Mouse (Mus musculus) lung, embryonic 16.5 days (tissue): Measurements from ENCODE around the gene Abi1. TPM values are rescaled to one million over a fixed set of nuclear protein-coding genes. Genes with fewer than 3 reads are reported as not detected.

Source experiments
- ATAC-seq: fragments of 200-750 bp; cut with Nextera tagmentation; 2 replicates; pipeline ENCODE4 v1.8.0; 2017; ENCODE audit warnings: low read depth, mild to moderate bottlenecking, moderate library complexity
- H3K27ac ChIP-seq: fragments of 300-500 bp; sonication (generic); 2 replicates; pipeline ENCODE4 v1.5.1; 2014; ENCODE audit warnings: mild to moderate bottlenecking, control low read depth, low read length
- H3K27me3 ChIP-seq: fragments of 300-500 bp; sonication (generic); 2 replicates; pipeline ENCODE4 v1.6.1; 2014; ENCODE audit warnings: low read depth, low read length, mixed read lengths; ENCODE audit not compliant: control insufficient read depth, insufficient read depth
- H3K36me3 ChIP-seq: fragments of 300-500 bp; sonication (generic); 2 replicates; pipeline ENCODE4 v1.6.1; 2014; ENCODE audit warnings: low read length; ENCODE audit not compliant: control insufficient read depth, insufficient read depth
- H3K4me1 ChIP-seq: fragments of 300-500 bp; sonication (generic); replicated peaks from 2 replicates; pipeline ENCODE4 v1.6.1; 2014; ENCODE audit warnings: low read length, mixed read lengths; ENCODE audit not compliant: control insufficient read depth, insufficient read depth
- H3K4me2 ChIP-seq: fragments of 300-500 bp; sonication (generic); 2 replicates; pipeline ENCODE4 v1.6.1; 2014; ENCODE audit warnings: low read depth, low read length, control low read depth
- H3K4me3 ChIP-seq: fragments of 300-500 bp; sonication (generic); 2 replicates; pipeline ENCODE4 v1.5.1; 2014; ENCODE audit warnings: mild to moderate bottlenecking, low read length, control low read depth
- H3K9ac ChIP-seq: fragments of 300-500 bp; sonication (generic); 2 replicates; pipeline ENCODE4 v1.6.1; 2014; ENCODE audit warnings: low read length, control low read depth
- H3K9me3 ChIP-seq: fragments of 300-500 bp; sonication (generic); 2 replicates; pipeline ENCODE4 v1.6.1; 2016; ENCODE audit warnings: low read length; ENCODE audit not compliant: control insufficient read depth
- WGBS: fragments of 180-500 bp; shearing (Covaris S2); extraction: QIAGEN DNeasy Blood & Tissue Kit; methylation state at CpG from one replicate; pipeline ENCODE4 v1.1.7; 2014; 5-methylcytosine and 5-hydroxymethylcytosine counted together
- polyA plus RNA-seq: library from polyadenylated mRNA; unstranded; fragments of >200 nt; fragmentation: Nextera tagmentation; extraction: Ambion mirVana; gene quantifications from 2 replicates; pipeline ENCODE4 v1.2.1, GENCODE M21; 2015

The Abi1 gene
- polyA plus RNA-seq, 1 experiment from 2014 or later, result 57.9 TPM

- Histone ChIP-seq H3K36me3 (no peaks in the 10 kb centered on the region), H3K9me3 (no peaks in the 10 kb centered on the region)
- WGBS, result 68% methylated on average over 1 of the region's 1 CpGs
Measured at GRCm38 (mm10) chr2:22999620-23000019, 40.4 kb downstream of the Abi1 start.

DNA sequence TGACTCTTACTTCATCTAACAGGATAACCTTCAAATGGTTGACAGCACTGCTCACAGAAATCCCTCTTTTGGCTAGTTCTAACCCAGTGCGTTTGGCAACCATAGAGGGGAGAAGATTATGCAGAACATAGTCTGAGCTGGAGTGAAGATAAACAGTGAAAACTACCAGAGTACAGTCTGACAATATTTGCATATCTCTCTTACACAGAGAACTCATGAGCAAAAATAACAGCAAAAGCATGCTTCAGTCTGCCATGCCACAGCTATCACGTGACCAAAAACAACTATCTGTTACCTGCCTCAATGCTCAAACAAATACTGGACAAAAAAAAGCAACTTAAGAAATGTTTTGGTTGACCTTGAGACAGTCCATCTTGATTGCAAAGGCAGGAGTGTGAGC lies 41.2 kb downstream of the Abi1 start:
- Histone ChIP-seq H3K9ac (no peak overlapping the region), H3K9me3 (no peaks in the 10 kb centered on the region), H3K27ac (no peak overlapping the region), H3K4me1 (peaks cover 9% of the 10 kb centered on the region), H3K36me3 (peaks cover 3% of the 10 kb centered on the region), H3K27me3 (no peaks in the 10 kb centered on the region), H3K4me3 (no peak overlapping the region), H3K4me2 (no peak overlapping the region)
- 55% methylated on average over 2 of the region's 2 CpGs for WGBS
- no peak for ATAC-seq

More at GRCm38 (mm10) chr2:22999620-23000019, 40.4 kb downstream of the Abi1 start:
- Histone ChIP-seq H3K27me3 (no peaks in the 10 kb centered on the region), H3K4me1 (peaks cover 12% of the 10 kb centered on the region), H3K9ac (no peak overlapping the region), H3K4me2 (no peak overlapping the region), H3K27ac (no peak overlapping the region), H3K4me3 (no peak overlapping the region)
- ATAC-seq, result no peak

GRCm38 (mm10) chr2:22998015-22998414 lies 42.0 kb downstream of the Abi1 start:
- ATAC-seq, result 0 out of 2 replicates have a peak, but pooled peaks have one; percentile 38
- H3K4me2 ChIP-seq, result no peak overlapping the region
- peaks cover 3% of the 10 kb centered on the region for H3K36me3 ChIP-seq
- H3K27ac ChIP-seq, result no peak overlapping the region
- WGBS, result 78% methylated on average over 2 of the region's 2 CpGs
- no peaks in the 10 kb centered on the region for H3K9me3 ChIP-seq
- H3K27me3 ChIP-seq, result no peaks in the 10 kb centered on the region
- peaks cover 9% of the 10 kb centered on the region for H3K4me1 ChIP-seq
- H3K9ac ChIP-seq, result no peak overlapping the region
- H3K4me3 ChIP-seq, result no peak overlapping the region

DNA sequence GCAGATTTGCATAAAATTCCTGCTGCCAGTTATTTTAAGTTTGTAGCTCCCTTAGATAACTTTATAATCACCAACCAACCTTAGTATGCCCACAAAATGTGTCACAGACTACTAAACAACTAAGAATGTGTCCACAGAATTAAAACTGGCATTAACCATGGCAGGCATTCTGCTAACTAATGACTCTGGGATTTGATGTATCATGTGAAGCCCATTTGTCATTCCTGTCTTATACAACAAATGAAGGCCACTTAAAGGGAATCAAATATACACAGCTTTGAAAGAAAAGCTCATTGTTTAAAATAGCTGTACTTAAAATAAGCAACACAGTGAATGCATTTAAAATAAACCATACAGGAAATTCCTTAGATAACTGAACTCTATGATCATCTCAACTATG lies 44.0 kb downstream of the Abi1 start:
- Histone ChIP-seq H3K36me3 (peaks cover 3% of the 10 kb centered on the region), H3K9me3 (no peaks in the 10 kb centered on the region)
- ATAC-seq, result 0 out of 2 replicates have a peak, but pooled peaks have one; percentile 17

GRCm38 (mm10) chr2:22985973-22986657 lies 53.9 kb downstream of the Abi1 start:
- H3K4me3 ChIP-seq, result no peak overlapping the region
- no peak overlapping the region for H3K9ac ChIP-seq
- no peaks in the 10 kb centered on the region for H3K9me3 ChIP-seq
- no peak overlapping the region for H3K4me2 ChIP-seq
- H3K27me3 ChIP-seq, result no peaks in the 10 kb centered on the region
- no peak overlapping the region for H3K27ac ChIP-seq
- 79% methylated on average over 2 of the region's 2 CpGs for WGBS
- no peaks in the 10 kb centered on the region for H3K4me1 ChIP-seq
- ATAC-seq, result no peak
- H3K36me3 ChIP-seq, result no peaks in the 10 kb centered on the region

More for the DNA sequence above, 44.0 kb downstream of the Abi1 start:
- no peak overlapping the region for H3K4me2 ChIP-seq
- H3K27ac ChIP-seq, result no peak overlapping the region
- peaks cover 9% of the 10 kb centered on the region for H3K4me1 ChIP-seq
- H3K9ac ChIP-seq, result no peak overlapping the region
- H3K4me3 ChIP-seq, result no peak overlapping the region
- no peaks in the 10 kb centered on the region for H3K27me3 ChIP-seq

DNA sequence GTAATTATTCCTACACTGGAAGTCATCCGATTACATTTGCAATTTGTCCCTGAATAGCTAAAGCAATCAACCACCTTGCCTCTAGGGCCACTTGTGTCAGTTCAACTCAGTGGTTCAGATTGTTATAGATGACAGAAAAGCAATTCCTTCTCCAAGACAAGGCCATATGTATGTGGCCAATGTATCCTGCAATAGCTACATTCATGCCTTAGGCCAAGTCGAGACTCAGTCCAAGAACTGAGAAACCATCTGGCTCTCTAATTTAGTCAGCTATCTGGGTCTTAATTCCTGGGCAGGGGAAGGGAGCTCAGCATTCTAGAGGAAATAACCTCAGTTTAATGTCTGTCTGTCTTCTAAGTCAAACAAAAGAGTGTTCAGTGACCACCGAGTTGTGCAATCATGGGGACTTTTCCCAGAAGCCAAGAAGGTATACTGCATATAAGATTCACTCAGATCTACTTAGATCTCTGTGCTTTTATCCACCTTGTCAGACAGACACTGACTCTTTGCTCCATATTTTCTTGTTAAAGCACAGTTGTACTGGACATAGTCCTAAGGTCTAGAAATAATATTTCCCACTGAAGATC lies 62.6 kb downstream of the Abi1 start:
- no peak overlapping the region for H3K4me3 ChIP-seq
- H3K27me3 ChIP-seq, result no peaks in the 10 kb centered on the region
- H3K4me1 ChIP-seq, result no peaks in the 10 kb centered on the region
- no peak overlapping the region for H3K9ac ChIP-seq
- H3K36me3 ChIP-seq, result no peaks in the 10 kb centered on the region
- H3K9me3 ChIP-seq, result no peaks in the 10 kb centered on the region
- no peak overlapping the region for H3K27ac ChIP-seq
- no peak for ATAC-seq
- WGBS, result 71% methylated on average over 3 of the region's 3 CpGs
- H3K4me2 ChIP-seq, result no peak overlapping the region

GRCm38 (mm10) chr2:22962970-22963369 lies 77.1 kb downstream of the Abi1 start:
- no peaks in the 10 kb centered on the region for H3K9me3 ChIP-seq
- no peaks in the 10 kb centered on the region for H3K4me1 ChIP-seq
- WGBS, result 75% methylated on average over 3 of the region's 3 CpGs
- no peak overlapping the region for H3K27ac ChIP-seq
- H3K4me3 ChIP-seq, result no peak overlapping the region
- no peak overlapping the region for H3K4me2 ChIP-seq
- no peak overlapping the region for H3K9ac ChIP-seq
- no peaks in the 10 kb centered on the region for H3K27me3 ChIP-seq
- H3K36me3 ChIP-seq, result peaks cover 2% of the 10 kb centered on the region; the same call in 1 of the 2 replicates
- ATAC-seq, result no peak

DNA sequence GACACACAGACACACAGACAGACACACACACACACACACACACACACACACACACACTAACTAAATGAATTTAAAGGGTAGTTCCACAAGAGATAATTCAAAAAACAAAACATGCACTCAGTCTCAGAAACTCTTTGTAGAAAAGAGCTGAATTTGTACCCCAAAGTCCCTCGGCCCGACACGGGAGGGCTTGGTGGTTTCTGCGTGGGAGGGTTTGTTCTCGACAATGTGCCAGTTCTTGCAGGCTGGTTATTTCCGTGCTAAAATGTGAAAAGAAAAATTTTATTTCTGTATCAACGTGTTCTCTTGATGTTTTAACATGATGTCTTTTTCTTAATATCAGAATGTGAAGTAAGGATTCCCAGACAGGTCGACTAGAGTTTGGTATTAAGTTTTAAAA lies 77.8 kb downstream of the Abi1 start:
- ATAC-seq, result no peak
- 92% methylated on average over 8 of the region's 8 CpGs for WGBS

DNA sequence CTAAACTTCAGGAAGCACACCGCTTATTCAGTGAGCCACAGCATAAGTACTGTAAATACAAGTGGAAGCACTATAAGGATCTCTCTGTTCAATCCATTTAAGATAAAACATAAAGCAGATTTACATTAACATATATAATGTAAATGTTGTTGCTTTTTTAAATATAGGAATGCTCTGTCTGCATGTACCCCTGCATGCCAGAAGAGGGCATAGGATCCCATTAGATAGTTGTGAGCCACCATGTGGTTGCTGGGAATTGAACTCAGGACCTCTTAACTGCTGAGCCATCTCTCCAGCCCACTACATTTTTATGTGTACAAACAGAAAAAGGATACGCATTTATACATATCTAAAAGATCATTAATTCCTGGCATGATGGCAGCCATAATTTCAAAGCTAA lies 78.4 kb downstream of the Abi1 start:
- Histone ChIP-seq H3K9ac (no peak overlapping the region), H3K9me3 (no peaks in the 10 kb centered on the region), H3K4me1 (no peaks in the 10 kb centered on the region), H3K4me2 (no peak overlapping the region), H3K27ac (no peak overlapping the region), H3K27me3 (no peaks in the 10 kb centered on the region), H3K4me3 (no peak overlapping the region), H3K36me3 (peaks cover 4% of the 10 kb centered on the region; the same call in 1 of the 2 replicates)
- ATAC-seq, result no peak
- 89% methylated on average over 2 of the region's 2 CpGs for WGBS

More for the DNA sequence above, 77.8 kb downstream of the Abi1 start:
- H3K9me3 ChIP-seq, result no peaks in the 10 kb centered on the region
- H3K4me1 ChIP-seq, result no peaks in the 10 kb centered on the region
- no peak overlapping the region for H3K27ac ChIP-seq
- no peak overlapping the region for H3K4me2 ChIP-seq
- peaks cover 2% of the 10 kb centered on the region; the same call in 1 of the 2 replicates for H3K36me3 ChIP-seq
- H3K4me3 ChIP-seq, result no peak overlapping the region
- no peaks in the 10 kb centered on the region for H3K27me3 ChIP-seq
- no peak overlapping the region for H3K9ac ChIP-seq
